Mouse (Mus musculus) 3134 (cell line): Measurements from ENCODE around the gene Nifk.

Source experiments
- DNase-seq: peaks from one replicate; pipeline ENCODE4 v3.0.0-alpha.2; 2011; ENCODE audit warnings: low spot score; ENCODE audit not compliant: insufficient read length; ENCODE audit errors: extremely low read depth

The Nifk gene

GRCm38 (mm10) chr1:118380105-118380786 is 58.6 kb downstream of the Nifk start:
- no peak for DNase-seq
